Comparison of ENCODE assay signal across 8 mouse cellular contexts in the genomic region with DNA sequence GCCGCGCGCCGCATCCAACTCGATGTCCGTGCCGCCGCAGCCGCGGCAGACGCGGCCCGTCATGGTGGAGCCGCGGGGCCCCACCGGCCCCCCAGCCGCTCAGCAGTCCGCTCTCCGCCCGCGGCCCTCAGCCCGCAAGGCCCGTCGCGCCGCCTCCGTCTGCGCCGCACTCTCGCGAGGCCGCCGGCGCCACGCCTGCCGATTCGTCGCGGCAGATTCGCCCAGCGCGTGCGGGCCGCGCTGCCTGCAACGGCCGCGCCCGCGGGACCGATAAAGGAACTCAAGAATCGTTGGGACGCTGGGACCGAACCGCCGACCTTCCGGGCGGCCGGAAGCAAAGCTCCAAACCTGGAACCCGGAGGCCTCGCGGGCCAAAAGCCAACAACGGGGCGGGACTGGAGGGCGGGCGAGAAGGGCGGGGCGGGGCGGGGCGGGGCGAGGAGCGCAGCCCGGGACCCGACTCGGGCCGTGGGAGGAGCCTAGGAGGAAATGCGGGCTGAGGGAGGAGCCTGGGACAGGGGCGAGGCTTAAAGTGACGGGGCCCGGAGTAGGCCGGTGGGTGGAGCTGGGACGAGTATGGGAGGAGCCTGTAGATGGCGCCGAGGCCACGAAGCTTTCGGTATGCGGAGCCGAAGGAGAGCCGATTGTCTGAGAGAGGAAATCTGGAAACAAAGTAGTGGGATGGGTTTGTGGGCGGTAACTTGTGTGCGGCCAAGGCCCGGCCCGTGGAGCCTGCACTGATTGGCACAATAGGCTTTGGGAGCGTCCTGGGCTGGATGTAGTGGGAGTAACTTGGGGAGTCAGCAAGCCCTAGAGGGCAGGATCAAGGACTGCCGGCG. TPM values are rescaled to one million over a fixed set of nuclear protein-coding genes. Genes with fewer than 3 reads are reported as not detected.
A peak's percentile ranks its signal among the peaks of the same experiment; 100 is the strongest.
DNase-seq lines count a peak whose midpoint lies in the region; ATAC-seq and TF ChIP-seq lines count a peak whose summit lies in the region.

A gene (minus strand): TSS at position 411 of the 839 bp plus-strand sequence.

- H3K4me1 ChIP-seq in MEL (ENCODE audit: control insufficient read depth in 1 of 2, insufficient read depth in 2 of 2, low read length in 2 of 2) = peaks cover 9 to 21% of the 10 kb centered on the region in 2 experiments
- H3K4me1 ChIP-seq in cerebellum, adult 2 months (ENCODE audit: control insufficient read depth, insufficient read depth, low read length) = 0 out of 2 replicates have a peak, but pooled peaks cover 4% of the 10 kb centered on the region
- H3K4me1 ChIP-seq in forebrain, postnatal 0 days (ENCODE audit: insufficient read depth) = peaks cover 11% of the 10 kb centered on the region
- peaks cover 24% of the 10 kb centered on the region for H3K4me1 ChIP-seq in lung, embryonic 15.5 days

- H3K9me3 ChIP-seq in MEL (replicated peaks; ENCODE audit: insufficient read depth, low read length) = no peaks in the 10 kb centered on the region
- H3K9me3 ChIP-seq in forebrain, postnatal 0 days (ENCODE audit: low read length) = no peaks in the 10 kb centered on the region
- H3K9me3 ChIP-seq in lung, embryonic 15.5 days = no peaks in the 10 kb centered on the region

- WGBS in cerebellum, adult 2 months = under 1% methylated on average over 96 of the region's 96 CpGs
- WGBS in forebrain, postnatal 0 days = under 1% methylated on average over 95 of the region's 96 CpGs
- WGBS in lung, embryonic 15.5 days = under 1% methylated on average over 84 of the region's 96 CpGs

- ATAC-seq in forebrain, postnatal 0 days = peak; percentile 99
- peak; percentile 97 for ATAC-seq in lung, embryonic 15.5 days (ENCODE audit: borderline replicate concordance, extremely low read depth, low FRiP score, low TSS enrichment)

- H3K27ac ChIP-seq in MEL (ENCODE audit: control insufficient read depth, low read depth, low read length) = peak within 1 kb of the TSS; percentile 95
- H3K27ac ChIP-seq in cerebellum, adult 2 months (ENCODE audit: insufficient read depth, low read length) = peak within 1 kb of the TSS; percentile 80
- peak within 1 kb of the TSS; percentile 95 for H3K27ac ChIP-seq in forebrain, postnatal 0 days (ENCODE audit: low read depth, low read length)
- H3K27ac ChIP-seq in lung, embryonic 15.5 days = peak within 1 kb of the TSS; percentile 96

- DNase-seq in MEL (ENCODE audit: low read depth, low spot score) = peak; percentile 100
- DNase-seq in cerebellum, adult 2 months = peak; percentile 96 to 97
- DNase-seq in forebrain, postnatal 0 days = peak; percentile 97
- DNase-seq in heart, postnatal 4 days = peak; percentile 98
- peak; percentile 93 to 94 for DNase-seq in layer of hippocampus, adult 8-10 months (ENCODE audit: low spot score in 2 of 2)
- peak; percentile 97 for DNase-seq in ovary, adult 18-20 months (ENCODE audit: low spot score)
- peak; percentile 98 for DNase-seq in thymus, postnatal 0 days (ENCODE audit: low spot score)

- H3K9ac ChIP-seq in MEL (ENCODE audit: control insufficient read depth, low read depth, low read length, poor library complexity, severe bottlenecking) = peak within 1 kb of the TSS; percentile 89
- H3K9ac ChIP-seq in forebrain, postnatal 0 days = peak within 1 kb of the TSS; percentile 94
- H3K9ac ChIP-seq in lung, embryonic 15.5 days = peak within 1 kb of the TSS; percentile 95

- peaks cover 49% of the 10 kb centered on the region for H3K79me2 ChIP-seq in MEL (ENCODE audit: control insufficient read depth, insufficient read depth, low read length, poor library complexity)

- H3K36me3 ChIP-seq in MEL (ENCODE audit: control insufficient read depth in 1 of 2, insufficient read depth in 2 of 2, low read length in 2 of 2) = peaks cover 10 to 20% of the 10 kb centered on the region in 2 experiments
- H3K36me3 ChIP-seq in forebrain, postnatal 0 days (ENCODE audit: insufficient read depth) = no peaks in the 10 kb centered on the region
- H3K36me3 ChIP-seq in lung, embryonic 15.5 days = 0 out of 2 replicates have a peak, but pooled peaks cover 2% of the 10 kb centered on the region

- peak within 1 kb of the TSS; percentile 79 to 89 for H3K4me3 ChIP-seq in MEL (ENCODE audit: control insufficient read depth in 1 of 2, insufficient read depth in 1 of 2, low read depth in 2 of 2, low read length in 2 of 2)
- H3K4me3 ChIP-seq in cerebellum, adult 2 months (replicated peaks; ENCODE audit: insufficient read depth, low read depth, low read length) = peak within 1 kb of the TSS; percentile 77
- H3K4me3 ChIP-seq in forebrain, postnatal 0 days (ENCODE audit: low read depth, low read length) = peak within 1 kb of the TSS; percentile 87
- peak within 1 kb of the TSS; percentile 87 for H3K4me3 ChIP-seq in lung, embryonic 15.5 days

- no peak for TF ChIP-seq RAD21 in MEL (IDR thresholded peaks at IDR 0.05; ENCODE audit: low read depth, low read length)

- no peaks in the 10 kb centered on the region for H3K27me3 ChIP-seq in MEL (ENCODE audit: control insufficient read depth in 1 of 2, insufficient read depth in 2 of 2, low read length in 2 of 2)
- H3K27me3 ChIP-seq in cerebellum, adult 2 months (ENCODE audit: control insufficient read depth, insufficient read depth, low read length) = no peaks in the 10 kb centered on the region
- no peaks in the 10 kb centered on the region for H3K27me3 ChIP-seq in forebrain, postnatal 0 days (ENCODE audit: insufficient read depth, low read length)
- no peaks in the 10 kb centered on the region for H3K27me3 ChIP-seq in lung, embryonic 15.5 days

- no peak for TF ChIP-seq CTCF in MEL (IDR thresholded peaks at IDR 0.05 in 2 of 3, conservative IDR thresholded peaks at IDR 0.05 in 1 of 3; ENCODE audit: control insufficient read depth in 1 of 3, insufficient read depth in 1 of 3, low read depth in 2 of 3, low read length in 3 of 3, poor library complexity in 1 of 3, severe bottlenecking in 1 of 3)
- no peak for TF ChIP-seq CTCF in cerebellum, adult 2 months (IDR thresholded peaks at IDR 0.05; ENCODE audit: borderline replicate concordance, insufficient read depth, low read depth, low read length)
- no peak; the same call in 1 of the 2 replicates for TF ChIP-seq CTCF in forebrain, postnatal 0 days (IDR thresholded peaks at IDR 0.05; ENCODE audit: low read depth)

- TF ChIP-seq EP300 in MEL (IDR thresholded peaks at IDR 0.05; ENCODE audit: low read depth in 1 of 2, low read length in 2 of 2) = no peak

- TF ChIP-seq POLR2A in MEL (IDR thresholded peaks at IDR 0.05; ENCODE audit: control insufficient read depth in 1 of 2, insufficient read depth in 1 of 2, low read depth in 1 of 2, low read length in 2 of 2, poor library complexity in 1 of 2) = peak in 1 of 2 experiments; percentile 82; a peak in 2 of 4 replicates
- TF ChIP-seq POLR2A in cerebellum, adult 2 months (IDR thresholded peaks at IDR 0.05; ENCODE audit: borderline replicate concordance, insufficient read depth, low read length) = peak; percentile 69; the same call in 1 of the 2 replicates

- peak within 1 kb of the TSS; percentile 91 for H3K4me2 ChIP-seq in forebrain, postnatal 0 days (ENCODE audit: low read depth)
- H3K4me2 ChIP-seq in lung, embryonic 15.5 days = peak within 1 kb of the TSS; percentile 64

TF ChIP-seq in MEL, 35 proteins besides CTCF, POLR2A, EP300 and RAD21:
- TF ChIP-seq KAT2A (conservative IDR thresholded peaks at IDR 0.05; ENCODE audit: low read depth, low read length) (no peak), TBP (IDR thresholded peaks at IDR 0.05; ENCODE audit: low read depth, low read length) (peak; percentile 30), POLR2AphosphoS5 (IDR thresholded peaks at IDR 0.05; ENCODE audit: borderline replicate concordance, low read depth, low read length) (peak; percentile 58; the same call in 1 of the 2 replicates), UBTF (IDR thresholded peaks at IDR 0.05; ENCODE audit: borderline replicate concordance, insufficient read depth, low read depth, low read length) (0 out of 2 replicates have a peak, but pooled peaks have one; percentile 91)

RNA-seq across cellular contexts. Expression of the gene that starts here (rescaled TPM):
- 90.6 and 105 TPM in 2 replicates for total RNA-seq in MEL (2012; rRNA removed)
- polyA plus RNA-seq in MEL (2012; ENCODE audit: insufficient read depth in 1 of 2, insufficient read length in 2 of 2, low read depth in 1 of 2, low replicate concordance in 2 of 2, missing spikeins in 1 of 2) = 100 to 1,000 TPM in 1 of 2 experiments, not detected in 1; 159 TPM
- polyA plus RNA-seq in cerebellum, adult 2 months (2012; rRNA removed) = 52.0 and 52.4 TPM in 2 replicates
- total RNA-seq in forebrain, postnatal 0 days (2014; rRNA removed) = 47.6 and 54.4 TPM in 2 replicates
- polyA plus RNA-seq in forebrain, postnatal 0 days (2015; fragmentation: Nextera tagmentation; extraction: Ambion mirVana) = 32.3 and 40.2 TPM in 2 replicates
- 10 to 100 TPM; 38.3 to 40.8 TPM for total RNA-seq in heart, postnatal 4 days (2021)
- total RNA-seq in layer of hippocampus, adult 8-10 months (2022) = 10 to 100 TPM; 49.3 to 59.4 (median 57.4) TPM
- polyA plus RNA-seq in lung, embryonic 15.5 days (2015; fragmentation: Nextera tagmentation; extraction: Ambion mirVana) = 56.1 and 63.3 TPM in 2 replicates
- polyA plus RNA-seq in thymus, postnatal 0 days (2015; fragmentation: Nextera tagmentation; extraction: Ambion mirVana) = 70.8 and 89.0 TPM in 2 replicates

Comparison
In these comparisons a context has a peak if more than half of its experiments do, and no peak if none do; other contexts are left out.
1. Peak in every context shown above with its lines: DNase-seq, ATAC-seq, H3K4me3 ChIP-seq and H3K27ac ChIP-seq.